Mouse (Mus musculus): ENCODE data around the gene Klhl28. TPM values are rescaled to one million over a fixed set of nuclear protein-coding genes. Genes with fewer than 3 reads are reported as not detected.

Klhl28 gene
- polyA plus RNA-seq (2015; fragmentation: Nextera tagmentation; extraction: Ambion mirVana), result 14.0 and 15.6 TPM in 2 replicates

GRCm38 (mm10) chr12:64965124-64966026 lies at the start of gene Klhl28, which contains the start of gene Togaram1:
TSS of gene Klhl28 (minus strand) at chr12:64965534.
TSS of gene Togaram1 (plus strand) at chr12:64965804.
- no peaks in the 10 kb centered on the region for H3K9me3 ChIP-seq
- peak; percentile 99 for ATAC-seq (ENCODE audit: insufficient number of reproducible peaks, insufficient read depth, low FRiP score, low TSS enrichment, low read depth)
- no peaks in the 10 kb centered on the region for H3K27me3 ChIP-seq
- H3K4me2 ChIP-seq, result peak within 1 kb of the TSS; percentile 96
- H3K36me3 ChIP-seq, result no peaks in the 10 kb centered on the region
- H3K9ac ChIP-seq, result peak within 1 kb of the TSS; percentile 90
- under 1% methylated on average over 40 of the region's 45 CpGs for WGBS
- H3K4me1 ChIP-seq, result peaks cover 29% of the 10 kb centered on the region
- H3K27ac ChIP-seq, result peak within 1 kb of the TSS; percentile 86
- H3K4me3 ChIP-seq, result peak within 1 kb of the TSS; percentile 89

GRCm38 (mm10) chr12:65007725-65008124 lies 42.4 kb upstream of the Klhl28 start:
- H3K9me3 ChIP-seq, result no peaks in the 10 kb centered on the region
- no peak overlapping the region for H3K9ac ChIP-seq
- no peak for ATAC-seq (ENCODE audit: insufficient number of reproducible peaks, insufficient read depth, low FRiP score, low TSS enrichment, low read depth)
- H3K4me2 ChIP-seq, result no peak overlapping the region
- no peak overlapping the region for H3K27ac ChIP-seq
- H3K4me1 ChIP-seq, result no peaks in the 10 kb centered on the region
- WGBS, result 93% methylated on average over 3 of the region's 3 CpGs
- H3K4me3 ChIP-seq, result no peak overlapping the region
- no peaks in the 10 kb centered on the region for H3K27me3 ChIP-seq
- H3K36me3 ChIP-seq, result peaks cover 70% of the 10 kb centered on the region

- WGBS, result 82% methylated on average over 1 of the region's 1 CpGs
- Histone ChIP-seq H3K27ac (no peak overlapping the region), H3K4me2 (no peak overlapping the region), H3K27me3 (no peaks in the 10 kb centered on the region), H3K9me3 (no peaks in the 10 kb centered on the region), H3K9ac (no peak overlapping the region), H3K4me3 (no peak overlapping the region), H3K36me3 (peaks cover 33% of the 10 kb centered on the region), H3K4me1 (peaks cover 8% of the 10 kb centered on the region; the same call in 1 of the 2 replicates)
- ATAC-seq (ENCODE audit: insufficient number of reproducible peaks, insufficient read depth, low FRiP score, low TSS enrichment, low read depth), result no peak
These were observed 12.2 kb upstream of the Klhl28 start for GRCm38 (mm10) chr12:64977518-64977917.

- Histone ChIP-seq H3K27ac (no peak overlapping the region), H3K9ac (no peak overlapping the region), H3K27me3 (no peaks in the 10 kb centered on the region), H3K4me1 (peaks cover 14% of the 10 kb centered on the region), H3K4me3 (no peak overlapping the region), H3K36me3 (peaks cover 33% of the 10 kb centered on the region), H3K9me3 (no peaks in the 10 kb centered on the region), H3K4me2 (no peak overlapping the region)
- no peak for ATAC-seq (ENCODE audit: insufficient number of reproducible peaks, insufficient read depth, low FRiP score, low TSS enrichment, low read depth)
- 39% methylated on average over 1 of the region's 1 CpGs for WGBS
These were observed 10.9 kb upstream of the Klhl28 start for GRCm38 (mm10) chr12:64976191-64976590.

- no peak for ATAC-seq (ENCODE audit: insufficient number of reproducible peaks, insufficient read depth, low FRiP score, low TSS enrichment, low read depth)
- no peak overlapping the region for H3K9ac ChIP-seq
- no peak overlapping the region for H3K4me3 ChIP-seq
- H3K9me3 ChIP-seq, result no peaks in the 10 kb centered on the region
- no peak overlapping the region for H3K4me2 ChIP-seq
- H3K4me1 ChIP-seq, result peaks cover 21% of the 10 kb centered on the region
- no peaks in the 10 kb centered on the region for H3K27me3 ChIP-seq
- peaks cover 31% of the 10 kb centered on the region for H3K36me3 ChIP-seq
- 40% methylated on average over 6 of the region's 6 CpGs for WGBS
- no peak overlapping the region for H3K27ac ChIP-seq
These were observed 10.2 kb upstream of the Klhl28 start for GRCm38 (mm10) chr12:64975558-64975957.

- no peak for ATAC-seq (ENCODE audit: insufficient number of reproducible peaks, insufficient read depth, low FRiP score, low TSS enrichment, low read depth)
- WGBS, result 84% methylated on average over 6 of the region's 6 CpGs
These were observed 6.7 kb upstream of the Klhl28 start for GRCm38 (mm10) chr12:64972063-64972462.

GRCm38 (mm10) chr12:64971399-64971798 lies 6.1 kb upstream of the Klhl28 start:
- H3K4me3 ChIP-seq, result no peak overlapping the region
- no peak overlapping the region for H3K9ac ChIP-seq
- H3K9me3 ChIP-seq, result no peaks in the 10 kb centered on the region
- H3K4me1 ChIP-seq, result peaks cover 46% of the 10 kb centered on the region
- H3K4me2 ChIP-seq, result peak overlapping the region; percentile 61
- no peaks in the 10 kb centered on the region; the same call in 1 of the 2 replicates for H3K36me3 ChIP-seq
- no peak overlapping the region for H3K27ac ChIP-seq
- ATAC-seq (ENCODE audit: insufficient number of reproducible peaks, insufficient read depth, low FRiP score, low TSS enrichment, low read depth), result no peak
- no peaks in the 10 kb centered on the region for H3K27me3 ChIP-seq

More at GRCm38 (mm10) chr12:64972063-64972462, 6.7 kb upstream of the Klhl28 start:
- H3K27ac ChIP-seq, result no peak overlapping the region
- no peaks in the 10 kb centered on the region for H3K9me3 ChIP-seq
- no peak overlapping the region for H3K4me3 ChIP-seq
- H3K36me3 ChIP-seq, result peaks cover 2% of the 10 kb centered on the region; the same call in 1 of the 2 replicates
- H3K9ac ChIP-seq, result no peak overlapping the region
- H3K4me1 ChIP-seq, result peaks cover 40% of the 10 kb centered on the region
- H3K27me3 ChIP-seq, result no peaks in the 10 kb centered on the region
- H3K4me2 ChIP-seq, result no peak overlapping the region

- H3K4me1 ChIP-seq, result peaks cover 43% of the 10 kb centered on the region
- no peaks in the 10 kb centered on the region; the same call in 1 of the 2 replicates for H3K36me3 ChIP-seq
- H3K9me3 ChIP-seq, result no peaks in the 10 kb centered on the region
- H3K4me3 ChIP-seq, result peak overlapping the region; percentile 89
- no peaks in the 10 kb centered on the region for H3K27me3 ChIP-seq
- ATAC-seq (ENCODE audit: insufficient number of reproducible peaks, insufficient read depth, low FRiP score, low TSS enrichment, low read depth), result no peak
- peak overlapping the region; percentile 96 for H3K4me2 ChIP-seq
- 4% methylated on average over 2 of the region's 2 CpGs for WGBS
- H3K9ac ChIP-seq, result peak overlapping the region; percentile 90
- H3K27ac ChIP-seq, result no peak overlapping the region
These were observed 2.7 kb upstream of the Klhl28 start for GRCm38 (mm10) chr12:64968067-64968466.

GRCm38 (mm10) chr12:64967470-64967869 lies 2.1 kb upstream of the Klhl28 start:
- H3K9ac ChIP-seq, result peak overlapping the region; percentile 90
- H3K9me3 ChIP-seq, result no peaks in the 10 kb centered on the region
- no peak overlapping the region for H3K27ac ChIP-seq
- peak overlapping the region; percentile 96 for H3K4me2 ChIP-seq
- peaks cover 43% of the 10 kb centered on the region for H3K4me1 ChIP-seq
- peak overlapping the region; percentile 89 for H3K4me3 ChIP-seq
- ATAC-seq (ENCODE audit: insufficient number of reproducible peaks, insufficient read depth, low FRiP score, low TSS enrichment, low read depth), result no peak
- H3K36me3 ChIP-seq, result no peaks in the 10 kb centered on the region; the same call in 1 of the 2 replicates
- WGBS, result 1% methylated on average over 9 of the region's 9 CpGs
- no peaks in the 10 kb centered on the region for H3K27me3 ChIP-seq

GRCm38 (mm10) chr12:64966652-64967435 lies 1.5 kb upstream of the Klhl28 start:
- H3K36me3 ChIP-seq, result no peaks in the 10 kb centered on the region; the same call in 1 of the 2 replicates
- WGBS, result 3% methylated on average over 19 of the region's 19 CpGs
- H3K27ac ChIP-seq, result peak overlapping the region; percentile 86
- H3K9me3 ChIP-seq, result no peaks in the 10 kb centered on the region
- no peaks in the 10 kb centered on the region for H3K27me3 ChIP-seq
- H3K4me2 ChIP-seq, result peak overlapping the region; percentile 96
- ATAC-seq (ENCODE audit: insufficient number of reproducible peaks, insufficient read depth, low FRiP score, low TSS enrichment, low read depth), result no peak
- H3K4me3 ChIP-seq, result peak overlapping the region; percentile 89
- peaks cover 39% of the 10 kb centered on the region for H3K4me1 ChIP-seq
- H3K9ac ChIP-seq, result peak overlapping the region; percentile 90

GRCm38 (mm10) chr12:64966101-64966631 lies 832 bp upstream of the Klhl28 start:
- Histone ChIP-seq H3K4me3 (peak overlapping the region; percentile 89), H3K27ac (peak overlapping the region; percentile 86), H3K9me3 (no peaks in the 10 kb centered on the region), H3K9ac (peak overlapping the region; percentile 90), H3K4me1 (peaks cover 37% of the 10 kb centered on the region), H3K4me2 (peak overlapping the region; percentile 96), H3K36me3 (no peaks in the 10 kb centered on the region), H3K27me3 (no peaks in the 10 kb centered on the region)
- WGBS, result under 1% methylated on average over 44 of the region's 44 CpGs
- ATAC-seq (ENCODE audit: insufficient number of reproducible peaks, insufficient read depth, low FRiP score, low TSS enrichment, low read depth), result peak; percentile 8; the same call in 1 of the 2 replicates

All from embryonic facial prominence, embryonic 13.5 days (tissue).